Mouse (Mus musculus) erythroblast, embryonic 14.5 days (primary cell): Measurements from ENCODE around the gene Ccdc146. TPM values are rescaled to one million over a fixed set of nuclear protein-coding genes. Genes with fewer than 3 reads are reported as not detected.
"Not testable (repeated sequence)": the region's sequence is repeated elsewhere in the genome, so short reads cannot be mapped to it uniquely, and the experiment has no call there.

ENCODE experiments used
- H3K27me3 ChIP-seq: 2 replicates; pipeline ENCODE4 v1.6.1; 2012; ENCODE audit warnings: inconsistent platforms; ENCODE audit not compliant: control insufficient read depth
- H3K36me3 ChIP-seq: 2 replicates; pipeline ENCODE4 v1.6.1; 2012; ENCODE audit warnings: mild to moderate bottlenecking, inconsistent platforms; ENCODE audit not compliant: control insufficient read depth
- H3K4me1 ChIP-seq: 2 replicates; pipeline ENCODE4 v1.6.1; 2012; ENCODE audit warnings: inconsistent platforms; ENCODE audit not compliant: control insufficient read depth
- H3K4me3 ChIP-seq: replicated peaks from 2 replicates; pipeline ENCODE3; 2012; ENCODE audit warnings: moderate library complexity, mild to moderate bottlenecking, inconsistent platforms
- H3K9me3 ChIP-seq: 2 replicates; pipeline ENCODE4 v1.6.1; 2012; ENCODE audit warnings: low read length, inconsistent platforms, mixed read lengths; ENCODE audit not compliant: control insufficient read depth
- GATA1 ChIP-seq: IDR thresholded peaks from 2 replicates; pipeline ENCODE4 v1.6.1; 2012; ENCODE audit warnings: low read length, inconsistent platforms, mixed read lengths
- TAL1 ChIP-seq: IDR thresholded peaks from 3 replicates; pipeline ENCODE4 v1.6.1; 2012; ENCODE audit warnings: low read length, inconsistent platforms, mixed read lengths
- polyA plus RNA-seq: library from polyadenylated mRNA; stranded (reverse); fragments of >175 nt; gene quantifications from 2 replicates; pipeline ENCODE4 v1.2.3, GENCODE M21; 2012

Gene Ccdc146
- polyA plus RNA-seq, 1 experiment: not detected

GRCm38 (mm10) chr5:21283356-21284062 is 141.0 kb downstream of the Ccdc146 start:
- no peak overlapping the region for H3K4me3 ChIP-seq
- no peaks in the 10 kb centered on the region for H3K36me3 ChIP-seq
- no peaks in the 10 kb centered on the region for H3K9me3 ChIP-seq
- no peaks in the 10 kb centered on the region for H3K27me3 ChIP-seq
- H3K4me1 ChIP-seq: no peaks in the 10 kb centered on the region
- TF ChIP-seq GATA1 (no peak), TAL1 (no peak)

- not testable (repeated sequence) for H3K9me3 ChIP-seq, H3K27me3 ChIP-seq, H3K36me3 ChIP-seq, H3K4me1 ChIP-seq, H3K4me3 ChIP-seq
These were observed 146.8 kb downstream of the Ccdc146 start for GRCm38 (mm10) chr5:21277685-21278084.

DNA sequence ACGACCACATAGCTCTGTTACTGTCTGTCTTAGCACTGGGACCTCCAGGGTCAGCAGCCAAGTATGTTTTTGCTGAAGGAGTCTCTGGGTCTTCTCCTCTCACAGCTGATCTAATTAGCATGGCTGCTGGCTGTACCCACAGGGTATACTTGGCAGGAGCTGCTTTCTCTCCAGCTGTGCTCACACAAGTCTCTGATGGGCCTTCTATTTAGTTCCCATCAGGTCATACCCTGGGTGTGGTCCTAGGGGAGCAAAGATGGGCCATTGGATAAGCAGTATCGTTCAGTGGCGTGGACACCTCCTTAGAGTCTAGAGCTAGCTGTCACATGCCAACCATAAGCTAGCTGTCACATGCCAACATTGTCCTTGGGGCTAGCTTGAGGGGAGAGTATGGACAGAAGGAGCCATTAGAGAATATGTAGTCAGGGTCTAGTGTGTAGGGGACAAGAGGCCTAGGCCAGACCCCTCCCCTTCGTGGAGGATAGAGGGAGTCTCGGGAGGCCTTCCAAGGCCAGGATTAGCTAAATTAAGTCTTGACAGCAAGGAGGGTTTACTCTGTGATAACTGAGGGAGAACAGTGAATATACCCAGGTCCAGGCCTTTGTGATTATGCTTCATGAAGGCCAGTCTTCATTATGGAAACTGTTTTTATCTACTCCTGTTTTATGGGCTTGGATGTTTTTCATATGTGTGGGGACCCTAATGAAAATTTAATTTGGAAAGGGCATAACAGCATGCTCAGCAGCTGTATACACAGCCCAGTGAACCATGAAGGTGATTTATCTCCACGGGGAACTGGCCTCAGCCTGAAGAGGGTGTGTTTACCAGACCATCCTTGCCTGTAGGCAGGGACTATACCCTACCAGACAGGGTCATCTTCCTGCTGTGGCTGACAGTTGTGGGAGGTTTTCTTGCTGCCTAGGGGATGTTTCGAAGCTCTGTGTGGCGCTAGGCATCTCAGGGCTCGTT is 152.8 kb downstream of the Ccdc146 start:
- TF ChIP-seq TAL1 (no peak), GATA1 (no peak)
- no peak overlapping the region for H3K4me3 ChIP-seq
- peaks cover 4% of the 10 kb centered on the region; the same call in 1 of the 2 replicates for H3K4me1 ChIP-seq
- no peaks in the 10 kb centered on the region for H3K9me3 ChIP-seq
- H3K36me3 ChIP-seq: no peaks in the 10 kb centered on the region
- H3K27me3 ChIP-seq: no peaks in the 10 kb centered on the region

GRCm38 (mm10) chr5:21270756-21271155 is 153.7 kb downstream of the Ccdc146 start:
- H3K27me3 ChIP-seq: no peaks in the 10 kb centered on the region
- no peaks in the 10 kb centered on the region for H3K36me3 ChIP-seq
- H3K9me3 ChIP-seq: no peaks in the 10 kb centered on the region
- peaks cover 4% of the 10 kb centered on the region; the same call in 1 of the 2 replicates for H3K4me1 ChIP-seq
- no peak for TF ChIP-seq GATA1
- no peak for TF ChIP-seq TAL1
- H3K4me3 ChIP-seq: no peak overlapping the region

GRCm38 (mm10) chr5:21269446-21269845 is 155.0 kb downstream of the Ccdc146 start:
- Histone ChIP-seq H3K4me1 (peaks cover 4% of the 10 kb centered on the region; the same call in 1 of the 2 replicates), H3K36me3 (no peaks in the 10 kb centered on the region), H3K9me3 (no peaks in the 10 kb centered on the region), H3K4me3 (no peak overlapping the region), H3K27me3 (no peaks in the 10 kb centered on the region)
- no peak for TF ChIP-seq GATA1
- TF ChIP-seq TAL1: no peak

DNA sequence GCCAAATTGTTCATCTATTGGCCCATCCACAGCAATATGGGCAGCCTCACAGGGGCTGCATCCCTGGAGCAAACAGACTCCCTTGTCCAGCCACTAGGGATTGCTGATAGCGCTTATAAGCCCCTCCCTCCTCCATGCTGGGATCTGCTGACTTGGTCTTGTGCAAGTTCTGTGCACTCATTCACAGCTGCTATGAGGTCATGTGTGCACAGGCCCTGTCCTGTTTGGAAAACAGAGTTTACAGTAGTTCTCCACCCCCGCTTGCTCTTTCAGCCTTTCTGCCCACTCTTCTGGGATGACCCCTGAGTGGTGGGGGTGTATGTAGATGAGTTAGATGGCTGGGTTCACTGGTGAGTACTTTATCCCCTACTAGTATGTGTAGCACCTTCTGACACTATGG is 157.4 kb downstream of the Ccdc146 start:
- Histone ChIP-seq H3K4me1 (peaks cover 4% of the 10 kb centered on the region; the same call in 1 of the 2 replicates), H3K27me3 (no peaks in the 10 kb centered on the region), H3K9me3 (no peaks in the 10 kb centered on the region), H3K4me3 (no peak overlapping the region), H3K36me3 (no peaks in the 10 kb centered on the region)
- no peak for TF ChIP-seq TAL1
- TF ChIP-seq GATA1: no peak

- Histone ChIP-seq H3K9me3 (no peaks in the 10 kb centered on the region), H3K27me3 (no peaks in the 10 kb centered on the region), H3K4me3 (no peak overlapping the region), H3K36me3 (no peaks in the 10 kb centered on the region), H3K4me1 (no peaks in the 10 kb centered on the region)
- TF ChIP-seq TAL1 (no peak), GATA1 (no peak)
These were observed 159.4 kb downstream of the Ccdc146 start for GRCm38 (mm10) chr5:21265049-21265448.

- Histone ChIP-seq H3K4me3 (no peak overlapping the region), H3K9me3 (no peaks in the 10 kb centered on the region), H3K27me3 (no peaks in the 10 kb centered on the region), H3K36me3 (no peaks in the 10 kb centered on the region), H3K4me1 (no peaks in the 10 kb centered on the region)
- TF ChIP-seq TAL1: no peak
- no peak for TF ChIP-seq GATA1
These were observed 160.0 kb downstream of the Ccdc146 start for GRCm38 (mm10) chr5:21264352-21265021.
